Mouse (Mus musculus): ENCODE measurements around the gene Mtmr3.

DNA sequence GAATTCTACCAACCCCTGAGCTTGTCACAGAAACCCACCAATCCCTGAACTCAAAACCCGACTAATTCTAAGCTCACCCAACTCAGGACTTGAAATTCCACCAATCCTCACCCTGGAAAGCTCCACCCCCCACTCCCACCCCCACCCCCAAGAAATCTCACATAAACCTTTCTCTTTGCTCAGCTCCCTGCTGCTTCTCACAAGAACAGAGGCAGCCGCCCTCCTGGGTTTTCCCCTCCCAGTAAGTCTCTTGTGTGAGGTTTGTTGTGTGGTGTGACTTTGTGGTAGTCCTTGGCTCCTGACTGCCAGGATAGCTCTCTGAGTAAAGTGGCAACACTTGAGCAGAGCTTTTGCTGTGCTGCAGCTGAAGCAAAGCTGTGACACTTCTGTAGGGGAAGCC is 131.8 kb downstream of the Mtmr3 start:
- TF ChIP-seq HCFC1 (IDR thresholded peaks at IDR 0.05; ENCODE audit: borderline replicate concordance, insufficient read depth, low read length) (no peak), MAFK (IDR thresholded peaks at IDR 0.05; ENCODE audit: insufficient read depth, low read depth, low read length) (no peak), ZC3H11A (IDR thresholded peaks at IDR 0.05; ENCODE audit: borderline replicate concordance, low read depth, low read length) (no peak), CHD2 (IDR thresholded peaks at IDR 0.05; ENCODE audit: low read depth, low read length) (no peak)

All from ES-E14 (cell line).